Mouse (Mus musculus): Measurements from ENCODE around the gene Mcf2l. TPM values are rescaled to one million over a fixed set of nuclear protein-coding genes. Genes with fewer than 3 reads are reported as not detected.

The Mcf2l gene
- polyA plus RNA-seq (2014; fragmentation: Nextera tagmentation; extraction: Ambion mirVana), result 14.8 and 17.6 TPM in 2 replicates

DNA sequence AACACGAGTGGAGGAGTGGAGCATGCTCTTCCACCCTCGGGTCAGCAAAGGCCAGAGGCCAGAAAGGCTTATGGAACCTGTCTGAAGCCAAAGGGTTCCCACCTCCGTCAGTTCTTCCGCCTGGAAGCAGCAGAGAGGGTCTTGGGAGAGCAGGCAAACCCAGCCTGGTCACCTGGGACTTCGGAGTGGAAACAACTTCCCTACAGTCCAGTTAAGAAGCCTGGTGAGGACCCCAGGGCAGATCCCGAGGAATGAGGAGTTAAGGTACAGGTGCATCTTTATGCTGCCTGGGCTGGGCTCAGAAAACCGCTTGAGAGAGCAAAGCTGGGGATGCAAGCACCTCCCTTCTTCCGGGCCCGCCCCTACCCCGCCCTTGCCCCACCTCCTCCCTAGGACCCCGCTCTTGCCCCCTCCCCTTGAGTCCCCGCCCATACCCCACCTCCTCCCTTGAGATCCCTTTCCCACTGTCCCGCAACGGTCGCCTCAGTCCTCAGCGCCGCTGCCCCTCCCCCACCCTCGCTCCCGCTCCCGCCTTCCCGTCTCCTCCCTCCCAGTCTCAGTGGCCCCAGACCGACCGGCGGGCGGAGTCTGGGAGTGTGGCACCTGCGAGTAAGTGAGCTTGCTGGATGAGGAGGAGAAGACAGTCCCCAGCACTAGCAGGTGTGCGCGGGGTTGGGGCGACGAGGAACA, at the start of gene Mcf2l:
Gene Mcf2l (plus strand): TSS at position 450 of the 690 bp plus-strand sequence.
- Histone ChIP-seq H3K4me3 (ENCODE audit: low read depth, low read length) (peak within 1 kb of the TSS; percentile 43), H3K4me2 (ENCODE audit: low read depth, low read length) (peak within 1 kb of the TSS; percentile 68), H3K27me3 (ENCODE audit: control insufficient read depth, insufficient read depth, low read length) (peaks cover 7% of the 10 kb centered on the region), H3K36me3 (replicated peaks; ENCODE audit: control insufficient read depth, insufficient read depth, low read depth, low read length) (no peaks in the 10 kb centered on the region), H3K27ac (replicated peaks; ENCODE audit: low read depth, low read length) (no peak within 1 kb of the TSS), H3K4me1 (ENCODE audit: control insufficient read depth, insufficient read depth, low read length) (no peaks in the 10 kb centered on the region), H3K9me3 (replicated peaks; ENCODE audit: control insufficient read depth, low read length) (no peaks in the 10 kb centered on the region), H3K9ac (replicated peaks; ENCODE audit: low read length) (peak within 1 kb of the TSS; percentile 30)
- DNase-seq (ENCODE audit: low spot score) (peak; percentile 87), ATAC-seq (replicated peaks; ENCODE audit: insufficient number of reproducible peaks, low FRiP score, low TSS enrichment, low read depth) (peak; percentile 70)
- WGBS, result under 1% methylated on average over 26 of the region's 30 CpGs

DNA sequence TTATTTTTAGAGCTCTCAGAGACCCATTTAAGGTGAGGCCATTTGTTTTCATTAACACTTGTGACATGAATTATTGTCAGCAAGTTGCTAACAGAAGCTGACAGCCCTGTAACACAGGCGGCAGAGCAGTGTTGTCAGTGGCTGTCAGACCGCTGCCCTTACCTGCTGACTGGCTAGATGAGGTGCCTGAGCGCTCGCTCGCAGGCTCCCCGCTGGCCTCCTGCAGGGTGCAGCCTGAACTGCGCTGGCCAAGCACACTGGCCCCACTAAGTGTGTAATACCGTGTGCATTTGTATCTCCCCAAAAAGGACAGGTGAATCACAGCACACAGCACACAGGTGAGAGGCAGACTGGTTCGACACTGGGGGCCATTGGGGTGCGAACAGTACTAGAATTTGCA, 49.0 kb upstream of the Mcf2l start:
- no peaks in the 10 kb centered on the region for H3K36me3 ChIP-seq (replicated peaks; ENCODE audit: control insufficient read depth, insufficient read depth, low read depth, low read length)
- no peaks in the 10 kb centered on the region for H3K4me1 ChIP-seq (ENCODE audit: control insufficient read depth, insufficient read depth, low read length)
- ATAC-seq (replicated peaks; ENCODE audit: insufficient number of reproducible peaks, low FRiP score, low TSS enrichment, low read depth) (no peak; the same call in 1 of the 2 replicates), DNase-seq (ENCODE audit: low spot score) (no peak)
- H3K4me3 ChIP-seq (ENCODE audit: low read depth, low read length), result no peak overlapping the region
- H3K4me2 ChIP-seq (ENCODE audit: low read depth, low read length), result no peak overlapping the region
- WGBS, result 60% methylated on average over 10 of the region's 10 CpGs
- no peaks in the 10 kb centered on the region for H3K27me3 ChIP-seq (ENCODE audit: control insufficient read depth, insufficient read depth, low read length)
- no peaks in the 10 kb centered on the region for H3K9me3 ChIP-seq (replicated peaks; ENCODE audit: control insufficient read depth, low read length)
- no peak overlapping the region for H3K9ac ChIP-seq (replicated peaks; ENCODE audit: low read length)
- H3K27ac ChIP-seq (replicated peaks; ENCODE audit: low read depth, low read length), result no peak overlapping the region

DNA sequence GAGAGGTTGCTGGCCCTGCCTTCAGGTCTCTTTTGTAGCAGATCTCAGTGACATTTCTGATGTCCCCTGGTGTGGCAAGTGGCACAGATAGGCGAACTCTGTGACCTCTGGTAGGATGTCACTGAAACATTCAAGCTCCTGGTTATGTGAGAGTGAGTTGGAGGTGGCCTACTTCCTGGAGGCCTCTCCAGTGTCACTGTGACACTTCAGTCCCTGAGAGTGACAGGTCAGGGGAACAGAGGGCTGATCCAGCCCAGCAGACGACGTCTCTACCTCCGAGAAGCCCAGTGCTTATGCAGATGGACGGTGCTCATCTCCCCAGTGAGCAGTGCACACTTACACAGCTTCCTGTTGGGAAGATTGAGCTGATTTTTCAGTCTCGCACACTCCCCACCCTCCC, 48.4 kb upstream of the Mcf2l start:
- Histone ChIP-seq H3K27me3 (ENCODE audit: control insufficient read depth, insufficient read depth, low read length) (no peaks in the 10 kb centered on the region), H3K4me2 (ENCODE audit: low read depth, low read length) (no peak overlapping the region), H3K9ac (replicated peaks; ENCODE audit: low read length) (no peak overlapping the region), H3K27ac (replicated peaks; ENCODE audit: low read depth, low read length) (no peak overlapping the region), H3K4me3 (ENCODE audit: low read depth, low read length) (no peak overlapping the region), H3K9me3 (replicated peaks; ENCODE audit: control insufficient read depth, low read length) (no peaks in the 10 kb centered on the region), H3K36me3 (replicated peaks; ENCODE audit: control insufficient read depth, insufficient read depth, low read depth, low read length) (no peaks in the 10 kb centered on the region), H3K4me1 (ENCODE audit: control insufficient read depth, insufficient read depth, low read length) (no peaks in the 10 kb centered on the region)
- WGBS, result 46% methylated on average over 6 of the region's 6 CpGs
- no peak for ATAC-seq (replicated peaks; ENCODE audit: insufficient number of reproducible peaks, low FRiP score, low TSS enrichment, low read depth)
- DNase-seq (ENCODE audit: low spot score), result no peak

DNA sequence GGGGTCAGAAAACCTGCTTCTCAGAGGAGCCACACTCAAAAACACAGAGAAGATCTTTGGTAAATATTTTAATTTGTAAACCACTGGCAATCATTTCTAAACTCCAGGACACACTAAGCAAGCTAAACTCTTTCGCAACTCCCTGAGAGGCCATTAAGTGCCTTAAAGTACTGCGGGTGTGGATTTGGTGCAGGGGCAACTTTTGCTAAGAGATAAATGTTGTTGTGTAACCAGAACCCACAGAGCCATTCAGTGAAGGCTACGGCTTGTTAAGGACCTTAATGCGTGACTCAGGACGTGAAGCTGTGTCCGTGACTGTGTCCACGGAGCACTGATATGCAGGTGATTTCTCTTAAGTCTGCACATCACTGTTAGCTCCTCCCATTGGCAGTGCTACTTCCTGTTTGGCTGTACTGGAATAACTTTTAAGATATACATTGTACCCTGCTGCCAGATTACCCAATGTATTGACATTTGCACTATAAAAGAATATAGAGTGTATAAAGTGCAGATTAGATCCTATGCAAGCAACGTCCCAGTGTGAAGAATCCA, 47.8 kb upstream of the Mcf2l start:
- Histone ChIP-seq H3K9ac (replicated peaks; ENCODE audit: low read length) (no peak overlapping the region), H3K4me2 (ENCODE audit: low read depth, low read length) (no peak overlapping the region), H3K4me1 (ENCODE audit: control insufficient read depth, insufficient read depth, low read length) (no peaks in the 10 kb centered on the region), H3K36me3 (replicated peaks; ENCODE audit: control insufficient read depth, insufficient read depth, low read depth, low read length) (no peaks in the 10 kb centered on the region), H3K27ac (replicated peaks; ENCODE audit: low read depth, low read length) (no peak overlapping the region), H3K4me3 (ENCODE audit: low read depth, low read length) (no peak overlapping the region), H3K9me3 (replicated peaks; ENCODE audit: control insufficient read depth, low read length) (no peaks in the 10 kb centered on the region), H3K27me3 (ENCODE audit: control insufficient read depth, insufficient read depth, low read length) (no peaks in the 10 kb centered on the region)
- no peak for DNase-seq (ENCODE audit: low spot score)
- ATAC-seq (replicated peaks; ENCODE audit: insufficient number of reproducible peaks, low FRiP score, low TSS enrichment, low read depth), result no peak
- 89% methylated on average over 8 of the region's 8 CpGs for WGBS

DNA sequence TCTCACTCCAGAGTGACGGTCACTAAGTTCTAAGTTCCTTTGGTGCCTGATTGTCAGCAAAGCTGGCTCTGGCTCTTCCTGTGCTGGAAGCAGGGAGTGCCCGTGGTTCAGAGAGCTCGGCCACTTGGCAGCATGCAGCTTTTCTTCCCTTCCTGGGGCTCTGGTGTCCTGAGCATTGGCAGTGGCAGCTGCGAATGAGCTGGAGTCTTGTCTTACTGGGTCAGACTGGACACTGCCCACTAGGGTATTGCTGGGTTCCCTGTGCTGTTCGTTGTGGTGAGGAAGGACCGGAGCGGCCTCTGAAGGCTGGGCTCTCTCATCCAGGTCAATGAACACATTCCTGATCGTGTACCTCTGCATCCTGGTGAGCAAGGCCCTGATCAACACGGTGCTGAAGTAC, 46.5 kb upstream of the Mcf2l start:
- Histone ChIP-seq H3K4me1 (ENCODE audit: control insufficient read depth, insufficient read depth, low read length) (no peaks in the 10 kb centered on the region), H3K27me3 (ENCODE audit: control insufficient read depth, insufficient read depth, low read length) (no peaks in the 10 kb centered on the region), H3K27ac (replicated peaks; ENCODE audit: low read depth, low read length) (no peak overlapping the region), H3K36me3 (replicated peaks; ENCODE audit: control insufficient read depth, insufficient read depth, low read depth, low read length) (no peaks in the 10 kb centered on the region), H3K9ac (replicated peaks; ENCODE audit: low read length) (no peak overlapping the region), H3K4me3 (ENCODE audit: low read depth, low read length) (no peak overlapping the region), H3K4me2 (ENCODE audit: low read depth, low read length) (no peak overlapping the region), H3K9me3 (replicated peaks; ENCODE audit: control insufficient read depth, low read length) (no peaks in the 10 kb centered on the region)
- WGBS, result 82% methylated on average over 9 of the region's 9 CpGs
- ATAC-seq (replicated peaks; ENCODE audit: insufficient number of reproducible peaks, low FRiP score, low TSS enrichment, low read depth) (no peak), DNase-seq (ENCODE audit: low spot score) (no peak)

DNA sequence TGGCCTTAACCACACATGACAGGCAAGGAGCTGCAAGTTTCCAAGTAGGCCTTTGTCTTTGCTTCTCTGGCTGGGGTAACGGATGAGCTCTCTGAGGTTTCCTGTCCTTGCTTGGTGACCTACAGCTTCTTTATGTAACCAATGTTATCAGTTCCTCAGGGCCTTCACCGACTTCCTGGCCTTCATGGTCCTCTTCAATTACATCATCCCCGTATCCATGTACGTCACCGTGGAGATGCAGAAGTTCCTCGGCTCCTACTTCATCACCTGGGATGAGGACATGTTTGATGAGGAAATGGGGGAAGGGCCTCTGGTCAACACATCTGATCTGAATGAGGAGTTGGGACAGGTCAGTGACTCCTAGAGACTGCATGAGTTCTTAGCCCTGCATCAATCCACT, 45.3 kb upstream of the Mcf2l start:
- H3K4me2 ChIP-seq (ENCODE audit: low read depth, low read length), result no peak overlapping the region
- H3K4me3 ChIP-seq (ENCODE audit: low read depth, low read length), result no peak overlapping the region
- H3K27ac ChIP-seq (replicated peaks; ENCODE audit: low read depth, low read length), result no peak overlapping the region
- H3K9ac ChIP-seq (replicated peaks; ENCODE audit: low read length), result no peak overlapping the region
- no peaks in the 10 kb centered on the region for H3K27me3 ChIP-seq (ENCODE audit: control insufficient read depth, insufficient read depth, low read length)
- 85% methylated on average over 6 of the region's 6 CpGs for WGBS
- DNase-seq (ENCODE audit: low spot score), result no peak
- H3K36me3 ChIP-seq (replicated peaks; ENCODE audit: control insufficient read depth, insufficient read depth, low read depth, low read length), result no peaks in the 10 kb centered on the region
- no peak for ATAC-seq (replicated peaks; ENCODE audit: insufficient number of reproducible peaks, low FRiP score, low TSS enrichment, low read depth)
- H3K4me1 ChIP-seq (ENCODE audit: control insufficient read depth, insufficient read depth, low read length), result no peaks in the 10 kb centered on the region
- no peaks in the 10 kb centered on the region for H3K9me3 ChIP-seq (replicated peaks; ENCODE audit: control insufficient read depth, low read length)

DNA sequence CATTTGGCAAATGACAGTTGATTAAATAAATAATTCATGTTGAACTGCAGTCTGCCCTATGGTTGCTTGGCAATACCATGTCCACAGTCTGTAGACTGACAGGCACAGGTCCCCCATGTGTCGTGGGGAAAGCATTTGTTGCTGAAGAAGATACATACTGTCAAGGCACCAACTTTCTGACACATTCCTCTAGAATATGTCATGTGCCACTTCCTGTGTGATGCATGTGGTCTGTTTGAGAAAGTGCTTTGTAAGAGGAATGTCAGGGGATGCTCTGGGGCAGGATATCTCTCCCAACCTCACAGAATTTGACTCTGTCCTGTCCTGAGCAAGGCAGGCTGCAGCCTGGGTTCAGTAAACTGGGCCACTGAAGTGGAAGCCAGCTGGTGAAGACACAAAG, 44.2 kb upstream of the Mcf2l start:
- 59% methylated on average over 1 of the region's 1 CpGs for WGBS
- Histone ChIP-seq H3K36me3 (replicated peaks; ENCODE audit: control insufficient read depth, insufficient read depth, low read depth, low read length) (no peaks in the 10 kb centered on the region), H3K4me1 (ENCODE audit: control insufficient read depth, insufficient read depth, low read length) (no peaks in the 10 kb centered on the region), H3K9me3 (replicated peaks; ENCODE audit: control insufficient read depth, low read length) (no peaks in the 10 kb centered on the region), H3K27me3 (ENCODE audit: control insufficient read depth, insufficient read depth, low read length) (no peaks in the 10 kb centered on the region), H3K4me2 (ENCODE audit: low read depth, low read length) (no peak overlapping the region), H3K4me3 (ENCODE audit: low read depth, low read length) (no peak overlapping the region), H3K27ac (replicated peaks; ENCODE audit: low read depth, low read length) (no peak overlapping the region), H3K9ac (replicated peaks; ENCODE audit: low read length) (no peak overlapping the region)
- no peak for ATAC-seq (replicated peaks; ENCODE audit: insufficient number of reproducible peaks, low FRiP score, low TSS enrichment, low read depth)
- no peak for DNase-seq (ENCODE audit: low spot score)
